Mouse (Mus musculus) forebrain, embryonic 14.5 days (tissue): Measurements from ENCODE around the gene Frmd5. TPM values are rescaled to one million over a fixed set of nuclear protein-coding genes. Genes with fewer than 3 reads are reported as not detected.
A peak's percentile ranks its signal among the peaks of the same experiment; 100 is the strongest.
"Not testable (repeated sequence)": the region's sequence is repeated elsewhere in the genome, so short reads cannot be mapped to it uniquely, and the experiment has no call there.

Experiments
- ATAC-seq: fragments of 200-750 bp; cut with Nextera tagmentation; 2 replicates; pipeline ENCODE4 v1.8.0; 2017; ENCODE audit warnings: mild to moderate bottlenecking, moderate library complexity
- DNase-seq: peaks from one replicate; pipeline ENCODE4 v3.0.0-alpha.2; 2015; ENCODE audit warnings: low spot score
- H3K27ac ChIP-seq: fragments of 300-500 bp; sonication (generic); 2 replicates; pipeline ENCODE4 v1.5.1; 2014; ENCODE audit warnings: low read depth, mild to moderate bottlenecking, control low read depth, low read length, moderate library complexity
- H3K27me3 ChIP-seq: fragments of 300-500 bp; sonication (generic); replicated peaks from 2 replicates; pipeline ENCODE4 v1.6.1; 2014; ENCODE audit warnings: low read length, control low read depth, mixed read lengths; ENCODE audit not compliant: control insufficient read depth, insufficient read depth
- H3K36me3 ChIP-seq: fragments of 300-500 bp; sonication (generic); 2 replicates; pipeline ENCODE4 v1.6.1; 2014; ENCODE audit warnings: low read length, control low read depth; ENCODE audit not compliant: control insufficient read depth, insufficient read depth
- H3K4me1 ChIP-seq: fragments of 300-500 bp; sonication (generic); 2 replicates; pipeline ENCODE4 v1.6.1; 2014; ENCODE audit warnings: antibody characterized with exemption, low read length, control low read depth; ENCODE audit not compliant: control insufficient read depth, insufficient read depth
- H3K4me2 ChIP-seq: fragments of 300-500 bp; sonication (generic); 2 replicates; pipeline ENCODE4 v1.6.1; 2014; ENCODE audit warnings: mild to moderate bottlenecking, control low read depth, low read length
- H3K4me3 ChIP-seq: fragments of 300-500 bp; sonication (generic); 2 replicates; pipeline ENCODE4 v1.5.1; 2014; ENCODE audit warnings: low read depth, low read length, control low read depth
- H3K9ac ChIP-seq: fragments of 300-500 bp; sonication (generic); 2 replicates; pipeline ENCODE4 v1.6.1; 2014; ENCODE audit warnings: mild to moderate bottlenecking, low read length, control low read depth, moderate library complexity
- H3K9me3 ChIP-seq: fragments of 300-500 bp; sonication (generic); replicated peaks from 2 replicates; pipeline ENCODE4 v1.6.1; 2016; ENCODE audit warnings: low read length, control low read depth, mixed read lengths; ENCODE audit not compliant: control insufficient read depth
- WGBS: fragments of 180-500 bp; shearing (Covaris S2); extraction: QIAGEN DNeasy Blood & Tissue Kit; methylation state at CpG from one replicate; pipeline ENCODE4 v1.1.7; 2014; 5-methylcytosine and 5-hydroxymethylcytosine counted together
- polyA plus RNA-seq: library from polyadenylated mRNA; unstranded; fragments of >200 nt; fragmentation: Nextera tagmentation; extraction: Ambion mirVana; gene quantifications from 2 replicates; pipeline ENCODE4 v1.2.1, GENCODE M21; 2014

Gene Frmd5
- polyA plus RNA-seq, 1 experiment from 2014 or later, result 26.9 TPM

DNA sequence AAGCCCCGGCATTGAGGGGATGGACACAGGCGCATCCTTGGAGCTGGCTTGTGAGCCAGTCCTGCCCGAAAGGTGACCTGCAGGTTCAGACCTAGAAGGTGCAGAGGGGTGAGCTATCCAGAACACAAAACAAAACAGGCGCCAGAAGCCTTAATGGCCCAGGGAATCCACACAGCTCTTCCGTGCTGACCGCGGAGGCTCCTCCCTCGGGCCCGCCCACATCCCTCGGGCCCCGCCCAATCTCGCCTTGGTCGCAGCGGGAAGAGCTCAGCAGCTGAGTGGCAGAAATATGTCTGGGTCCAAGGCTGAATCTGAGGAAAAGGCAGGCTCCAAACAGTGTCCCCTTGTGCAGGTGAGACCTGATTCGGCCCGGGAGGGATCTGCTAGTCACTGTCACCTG is 297.3 kb downstream of the Frmd5 start:
- Histone ChIP-seq H3K27ac (no peak overlapping the region), H3K4me2 (peak overlapping the region; percentile 44), H3K36me3 (peaks cover 27% of the 10 kb centered on the region; the same call in 1 of the 2 replicates), H3K27me3 (no peaks in the 10 kb centered on the region), H3K9ac (peak overlapping the region; percentile 45), H3K4me3 (peak overlapping the region; percentile 27), H3K9me3 (no peaks in the 10 kb centered on the region), H3K4me1 (0 out of 2 replicates have a peak, but pooled peaks cover 8% of the 10 kb centered on the region)
- WGBS, result 21% methylated on average over 16 of the region's 16 CpGs
- DNase-seq (peak; percentile 39), ATAC-seq (peak; percentile 63)

DNA sequence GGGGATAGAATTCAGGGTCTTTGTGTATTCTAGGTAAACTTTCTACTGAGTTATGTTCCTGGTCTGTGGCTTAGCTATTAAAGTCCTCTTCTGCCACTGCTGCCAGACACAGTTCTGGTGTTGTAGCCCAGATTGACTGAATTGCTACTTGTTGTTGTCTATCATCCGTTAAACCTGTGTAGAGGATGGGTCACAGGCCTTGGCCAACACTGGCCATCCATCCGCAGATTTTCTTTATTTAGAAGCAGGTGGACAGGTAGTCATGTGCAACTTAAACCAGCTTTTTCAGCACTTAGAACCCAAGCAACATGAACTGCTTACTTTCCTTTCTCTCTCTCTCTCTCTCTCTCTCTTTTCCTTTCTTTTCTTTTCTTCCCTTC is 298.9 kb downstream of the Frmd5 start:
- DNase-seq, result no peak
- Histone ChIP-seq H3K9me3 (no peaks in the 10 kb centered on the region), H3K4me3 (peak overlapping the region; percentile 47), H3K4me2 (peak overlapping the region; percentile 63), H3K27ac (no peak overlapping the region), H3K36me3 (peaks cover 18% of the 10 kb centered on the region; the same call in 1 of the 2 replicates), H3K4me1 (0 out of 2 replicates have a peak, but pooled peaks cover 8% of the 10 kb centered on the region), H3K9ac (peak overlapping the region; percentile 70), H3K27me3 (no peaks in the 10 kb centered on the region)
- WGBS, result 80% methylated on average over 2 of the region's 2 CpGs
- ATAC-seq, result no peak

DNA sequence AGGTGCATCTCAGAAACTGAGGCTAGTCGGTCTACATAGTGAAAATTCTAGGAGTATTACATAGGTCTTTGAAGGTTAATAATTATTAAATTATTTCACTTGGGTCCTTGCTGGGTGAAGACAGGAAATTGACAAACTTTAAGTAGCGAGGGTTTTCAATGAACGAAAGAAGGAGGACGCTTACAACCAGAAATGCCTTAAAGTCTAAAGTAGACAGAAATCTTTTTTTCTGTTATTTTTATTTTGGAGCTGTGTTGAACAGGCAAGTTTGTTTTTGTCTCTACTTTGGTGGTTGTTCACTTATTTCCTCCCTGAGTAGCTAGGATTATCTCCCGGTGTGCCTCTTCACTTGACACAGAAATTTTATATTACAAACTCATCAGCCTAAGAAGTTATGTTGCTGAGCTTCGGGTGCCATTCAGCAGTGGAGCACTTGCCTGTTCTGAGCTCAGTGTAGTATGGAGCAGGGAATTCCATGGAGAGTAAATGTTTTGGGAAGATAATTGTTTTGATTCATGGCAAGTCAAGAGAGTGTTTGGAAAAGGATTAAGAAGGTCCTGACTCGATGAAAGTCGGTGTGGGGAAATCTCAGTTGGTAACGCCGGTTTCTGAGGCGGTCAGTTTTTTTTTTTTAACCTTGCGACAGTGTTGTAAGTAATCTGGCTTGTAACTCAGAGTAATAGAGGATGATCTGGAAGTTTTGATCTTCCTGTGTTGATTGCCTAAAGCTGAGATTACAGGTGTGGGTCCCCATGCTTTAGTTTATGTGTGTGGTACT is 299.5 kb downstream of the Frmd5 start:
- Histone ChIP-seq H3K4me2 (peak overlapping the region; percentile 63), H3K4me3 (peak overlapping the region; percentile 47), H3K9me3 (no peaks in the 10 kb centered on the region), H3K27me3 (no peaks in the 10 kb centered on the region), H3K27ac (no peak overlapping the region), H3K4me1 (0 out of 2 replicates have a peak, but pooled peaks cover 8% of the 10 kb centered on the region), H3K36me3 (peaks cover 13% of the 10 kb centered on the region; the same call in 1 of the 2 replicates), H3K9ac (peak overlapping the region; percentile 70)
- 15% methylated on average over 12 of the region's 12 CpGs for WGBS
- ATAC-seq (no peak), DNase-seq (no peak)

DNA sequence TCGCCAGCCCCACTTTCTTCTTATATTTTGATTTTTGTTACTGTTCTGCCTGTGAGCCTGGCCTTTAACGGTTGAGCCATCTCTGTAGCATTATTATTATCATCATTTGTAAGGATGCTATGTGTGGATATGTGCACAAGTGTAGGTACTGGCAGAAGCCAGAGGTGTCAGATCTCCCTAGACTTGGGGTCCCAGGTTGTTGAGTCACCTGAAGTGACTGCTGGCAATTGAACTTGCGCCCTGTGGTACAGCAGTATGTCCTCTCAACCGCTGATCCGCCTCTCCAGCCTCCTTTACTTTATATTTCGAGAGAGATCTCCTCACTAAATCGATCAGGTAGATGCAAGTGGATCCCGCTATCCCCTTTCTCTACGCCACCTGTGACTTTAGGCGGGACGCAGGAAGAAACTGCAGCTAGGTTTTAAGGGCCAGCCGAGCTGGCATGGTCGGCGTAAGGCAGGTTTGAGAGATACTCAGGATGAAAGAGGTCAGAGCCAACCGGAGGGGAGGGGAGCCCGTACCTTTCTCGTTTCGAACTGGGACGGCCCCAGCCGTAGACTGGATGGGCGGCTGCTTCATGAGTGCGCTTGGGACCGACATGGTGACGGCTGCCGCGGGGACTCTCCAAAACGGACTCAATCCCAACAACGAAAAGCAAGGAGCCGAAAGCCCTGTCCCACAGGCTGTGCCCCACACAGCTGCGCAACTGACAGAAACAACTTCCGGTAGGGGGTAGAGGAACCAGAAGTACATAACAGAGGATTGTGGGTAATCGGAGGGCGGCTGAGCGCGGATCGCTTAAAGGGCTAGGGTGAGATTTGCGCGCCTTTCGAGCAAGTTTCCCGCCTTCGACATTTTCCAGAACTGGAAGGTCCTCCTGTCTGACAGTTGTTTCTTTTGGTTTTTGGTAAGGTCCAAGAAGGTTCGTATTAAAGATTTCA is 300.7 kb downstream of the Frmd5 start, which contains the start of the genes Mfap1a and Wdr76:
Gene Mfap1a, minus strand, starts transcription at position 724 of the 941 bp plus-strand sequence.
Gene Wdr76, plus strand, starts transcription at position 782 of the 941 bp plus-strand sequence.
- DNase-seq (peak; percentile 97), ATAC-seq (peak; percentile 97)
- H3K27me3 ChIP-seq, H3K4me1 ChIP-seq, H3K9me3 ChIP-seq, H3K36me3 ChIP-seq, H3K27ac ChIP-seq: not testable (repeated sequence)
- Histone ChIP-seq H3K4me2 (peak within 1 kb of the TSS; percentile 63), H3K9ac (peak within 1 kb of the TSS; percentile 70), H3K4me3 (peak within 1 kb of the TSS; percentile 47)
- WGBS, result under 1% methylated on average over 37 of the region's 42 CpGs

DNA sequence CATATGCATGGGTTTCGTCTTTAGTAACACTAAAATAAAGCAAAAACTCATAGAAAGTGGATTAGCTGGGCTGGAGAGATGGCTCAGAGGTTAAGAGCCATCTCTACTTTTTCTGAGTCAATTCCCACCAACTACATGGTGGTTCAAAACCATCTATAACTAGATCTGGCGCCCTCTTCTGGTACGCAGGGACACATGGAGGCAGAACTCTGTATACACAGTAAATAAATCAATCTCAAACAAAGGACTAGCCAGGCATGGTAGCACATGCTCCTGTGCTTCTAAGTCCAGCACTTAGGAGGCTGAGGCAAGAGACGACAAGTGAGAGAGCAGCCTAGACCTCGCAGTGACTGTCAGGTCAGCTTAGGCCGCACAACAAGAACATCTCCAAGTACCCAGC is 305.3 kb downstream of the Frmd5 start:
- not testable (repeated sequence) for ATAC-seq, DNase-seq, H3K27ac ChIP-seq, H3K9ac ChIP-seq, H3K4me3 ChIP-seq, H3K4me1 ChIP-seq, H3K9me3 ChIP-seq, H3K36me3 ChIP-seq, H3K27me3 ChIP-seq, H3K4me2 ChIP-seq
- WGBS, result 78% methylated on average over 1 of the region's 6 CpGs

Other genes with a start within 250 kb of the Frmd5 start
- gene Casc4, start 59.9 kb upstream of the Frmd5 start, polyA plus RNA-seq, result 15.0 and 17.0 TPM in 2 replicates
- gene Ctdspl2, start 148.9 kb upstream of the Frmd5 start, polyA plus RNA-seq, result 40.1 and 48.9 TPM in 2 replicates
- 0.50 and 0.83 TPM in 2 replicates for gene Mageb3, start 149.0 kb upstream of the Frmd5 start, polyA plus RNA-seq
- 9.7 and 9.9 TPM in 2 replicates for gene Eif3j1, start 221.5 kb upstream of the Frmd5 start, polyA plus RNA-seq